Mouse (Mus musculus): ENCODE results near the gene Mlh1. TPM values are rescaled to one million over a fixed set of nuclear protein-coding genes. Genes with fewer than 3 reads are reported as not detected.

The Mlh1 gene
- polyA plus RNA-seq, 2 experiments, result 33.5 to 52.2 TPM

DNA sequence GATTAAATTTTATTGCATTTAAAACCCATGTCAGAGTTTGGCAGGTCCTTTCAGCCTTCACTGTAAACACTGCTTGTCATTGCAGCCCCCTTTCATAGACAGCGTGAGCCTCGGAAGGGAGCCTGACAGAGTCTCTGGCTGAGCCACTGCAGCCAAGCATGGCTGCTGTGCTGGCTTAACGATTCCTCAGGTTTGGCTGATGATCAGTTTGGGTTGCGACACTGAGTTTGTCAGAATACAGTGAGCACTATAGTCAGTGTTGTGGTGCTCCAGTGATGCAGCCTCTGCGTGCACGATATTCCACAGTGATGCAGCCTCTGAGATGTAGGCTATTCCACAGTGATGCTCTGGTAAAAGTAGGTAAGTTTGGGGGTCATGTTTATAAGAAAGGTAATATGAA, 84.7 kb downstream of the Mlh1 start:
- peaks cover 5% of the 10 kb centered on the region for H3K36me3 ChIP-seq (ENCODE audit: control insufficient read depth, insufficient read depth, low read length)
- H3K4me2 ChIP-seq (replicated peaks; ENCODE audit: low read depth, low read length, severe bottlenecking), result no peak overlapping the region
- no peaks in the 10 kb centered on the region for H3K27me3 ChIP-seq (ENCODE audit: control insufficient read depth, insufficient read depth, low read length)
- H3K4me3 ChIP-seq (replicated peaks; ENCODE audit: low read length), result no peak overlapping the region
- WGBS, result 76% methylated on average over 6 of the region's 6 CpGs
- no peaks in the 10 kb centered on the region for H3K4me1 ChIP-seq (ENCODE audit: control insufficient read depth, insufficient read depth, low read length)
- no peak for TF ChIP-seq POLR2A (IDR thresholded peaks at IDR 0.05; ENCODE audit: borderline replicate concordance, extremely low read depth, insufficient read depth, insufficient read length)
- H3K27ac ChIP-seq (replicated peaks; ENCODE audit: low read depth, low read length), result no peak overlapping the region
- DNase-seq (ENCODE audit: low spot score) (no peak), ATAC-seq (ENCODE audit: low FRiP score, low read depth) (no peak)
- no peak overlapping the region for H3K9ac ChIP-seq (ENCODE audit: low read depth, low read length, severe bottlenecking)
- no peaks in the 10 kb centered on the region for H3K9me3 ChIP-seq (ENCODE audit: control insufficient read depth, low read length)

DNA sequence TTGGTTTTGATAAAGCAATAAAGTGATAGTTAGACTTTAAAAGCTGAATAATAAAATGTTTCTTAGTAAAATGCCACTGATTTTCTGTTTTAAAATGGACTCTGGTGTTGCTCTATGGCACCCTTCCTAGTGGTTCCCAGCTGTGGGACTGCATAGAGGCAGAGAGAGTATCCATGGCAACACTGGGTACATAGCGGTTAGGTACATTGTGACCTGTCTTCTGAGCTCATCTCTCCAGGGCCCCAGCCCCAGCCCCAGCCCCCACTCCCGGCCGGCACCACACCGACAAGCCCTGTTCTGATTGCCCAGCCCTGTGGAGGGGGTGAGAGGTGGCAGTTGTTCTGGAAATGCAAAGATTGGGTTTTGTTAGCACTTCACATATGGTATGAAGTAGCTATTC, 86.7 kb downstream of the Mlh1 start:
- ATAC-seq (ENCODE audit: low FRiP score, low read depth) (0 out of 2 replicates have a peak, but pooled peaks have one; percentile 26), DNase-seq (ENCODE audit: low spot score) (no peak)
- WGBS, result 69% methylated on average over 4 of the region's 4 CpGs
- Histone ChIP-seq H3K4me1 (ENCODE audit: control insufficient read depth, insufficient read depth, low read length) (no peaks in the 10 kb centered on the region), H3K27ac (replicated peaks; ENCODE audit: low read depth, low read length) (no peak overlapping the region), H3K4me2 (replicated peaks; ENCODE audit: low read depth, low read length, severe bottlenecking) (no peak overlapping the region), H3K9ac (ENCODE audit: low read depth, low read length, severe bottlenecking) (no peak overlapping the region), H3K27me3 (ENCODE audit: control insufficient read depth, insufficient read depth, low read length) (no peaks in the 10 kb centered on the region), H3K9me3 (ENCODE audit: control insufficient read depth, low read length) (no peaks in the 10 kb centered on the region), H3K4me3 (replicated peaks; ENCODE audit: low read length) (no peak overlapping the region), H3K36me3 (ENCODE audit: control insufficient read depth, insufficient read depth, low read length) (peaks cover 2% of the 10 kb centered on the region)
- TF ChIP-seq POLR2A (IDR thresholded peaks at IDR 0.05; ENCODE audit: borderline replicate concordance, extremely low read depth, insufficient read depth, insufficient read length), result no peak

DNA sequence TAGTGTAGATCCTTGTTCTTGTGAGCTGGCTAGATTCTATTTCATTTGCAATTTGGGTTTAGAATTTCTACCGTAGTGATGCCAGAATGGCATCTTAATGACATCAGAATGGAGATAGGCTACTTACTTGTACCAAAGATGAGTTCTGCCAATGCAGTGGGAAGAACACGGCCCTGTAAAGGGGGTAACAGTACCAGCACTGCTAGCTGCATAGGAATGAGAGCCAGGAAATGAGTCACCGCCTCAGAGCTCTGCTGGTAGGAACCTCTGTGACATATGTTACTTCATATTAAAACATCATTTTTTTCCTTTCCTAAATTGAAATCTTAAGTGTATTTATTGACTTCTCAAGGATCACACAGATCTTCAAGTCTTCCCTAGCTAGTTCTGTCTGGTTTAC, 89.4 kb downstream of the Mlh1 start:
- Histone ChIP-seq H3K27ac (replicated peaks; ENCODE audit: low read depth, low read length) (no peak overlapping the region), H3K9me3 (ENCODE audit: control insufficient read depth, low read length) (no peaks in the 10 kb centered on the region), H3K4me3 (replicated peaks; ENCODE audit: low read length) (no peak overlapping the region), H3K4me1 (ENCODE audit: control insufficient read depth, insufficient read depth, low read length) (no peaks in the 10 kb centered on the region), H3K4me2 (replicated peaks; ENCODE audit: low read depth, low read length, severe bottlenecking) (no peak overlapping the region), H3K9ac (ENCODE audit: low read depth, low read length, severe bottlenecking) (no peak overlapping the region), H3K36me3 (ENCODE audit: control insufficient read depth, insufficient read depth, low read length) (no peaks in the 10 kb centered on the region), H3K27me3 (ENCODE audit: control insufficient read depth, insufficient read depth, low read length) (no peaks in the 10 kb centered on the region)
- DNase-seq (ENCODE audit: low spot score) (no peak), ATAC-seq (ENCODE audit: low FRiP score, low read depth) (no peak)
- no peak for TF ChIP-seq POLR2A (IDR thresholded peaks at IDR 0.05; ENCODE audit: borderline replicate concordance, extremely low read depth, insufficient read depth, insufficient read length)
- 73% methylated on average over 3 of the region's 3 CpGs for WGBS

GRCm38 (mm10) chr9:111178971-111179370, 92.6 kb downstream of the Mlh1 start:
- no peak for ATAC-seq (ENCODE audit: low FRiP score, low read depth)

More at GRCm38 (mm10) chr9:111178971-111179370, 92.6 kb downstream of the Mlh1 start:
- Histone ChIP-seq H3K4me1 (ENCODE audit: control insufficient read depth, insufficient read depth, low read length) (no peaks in the 10 kb centered on the region), H3K4me2 (replicated peaks; ENCODE audit: low read depth, low read length, severe bottlenecking) (no peak overlapping the region), H3K4me3 (replicated peaks; ENCODE audit: low read length) (no peak overlapping the region), H3K9me3 (ENCODE audit: control insufficient read depth, low read length) (no peaks in the 10 kb centered on the region), H3K27ac (replicated peaks; ENCODE audit: low read depth, low read length) (no peak overlapping the region), H3K9ac (ENCODE audit: low read depth, low read length, severe bottlenecking) (no peak overlapping the region), H3K36me3 (ENCODE audit: control insufficient read depth, insufficient read depth, low read length) (no peaks in the 10 kb centered on the region), H3K27me3 (ENCODE audit: control insufficient read depth, insufficient read depth, low read length) (no peaks in the 10 kb centered on the region)
- TF ChIP-seq POLR2A (IDR thresholded peaks at IDR 0.05; ENCODE audit: borderline replicate concordance, extremely low read depth, insufficient read depth, insufficient read length), result no peak
- DNase-seq (ENCODE audit: low spot score), result no peak
- 78% methylated on average over 5 of the region's 5 CpGs for WGBS

Other genes with a start within 250 kb of the Mlh1 start
- 0.50 and 0.63 TPM in 2 replicates for gene Ccrl2, start 214.3 kb downstream of the Mlh1 start, polyA plus RNA-seq (2012; rRNA removed)
- 0.59 and 0.88 TPM in 2 replicates for gene Ccrl2, start 214.3 kb downstream of the Mlh1 start, polyA plus RNA-seq (2014; fragmentation: Nextera tagmentation; extraction: Ambion mirVana)
- gene Lrrfip2, start 154.2 kb downstream of the Mlh1 start, polyA plus RNA-seq (2012; rRNA removed), result 22.0 and 36.6 TPM in 2 replicates
- gene Lrrfip2, start 154.2 kb downstream of the Mlh1 start, polyA plus RNA-seq (2014; fragmentation: Nextera tagmentation; extraction: Ambion mirVana), result 37.4 and 37.5 TPM in 2 replicates
- gene Epm2aip1, start 138 bp upstream of the Mlh1 start, polyA plus RNA-seq (2012; rRNA removed), result 45.2 and 47.8 TPM in 2 replicates
- 45.4 and 47.3 TPM in 2 replicates for gene Epm2aip1, start 138 bp upstream of the Mlh1 start, polyA plus RNA-seq (2014; fragmentation: Nextera tagmentation; extraction: Ambion mirVana)
- gene Trank1, start 39.9 kb upstream of the Mlh1 start, polyA plus RNA-seq (2012; rRNA removed), result 1.2 and 1.4 TPM in 2 replicates
- 0.35 and 0.83 TPM in 2 replicates for gene Trank1, start 39.9 kb upstream of the Mlh1 start, polyA plus RNA-seq (2014; fragmentation: Nextera tagmentation; extraction: Ambion mirVana)
- gene Dclk3, start 167.3 kb upstream of the Mlh1 start, polyA plus RNA-seq (2012; rRNA removed), result 0.20 and 0.41 TPM in 2 replicates
- 0.25 and 0.74 TPM in 2 replicates for gene Dclk3, start 167.3 kb upstream of the Mlh1 start, polyA plus RNA-seq (2014; fragmentation: Nextera tagmentation; extraction: Ambion mirVana)

Measured in limb, embryonic 14.5 days (tissue).